Mouse (Mus musculus): ENCODE data around the gene Plxnc1. TPM values are rescaled to one million over a fixed set of nuclear protein-coding genes. Genes with fewer than 3 reads are reported as not detected.

Gene Plxnc1
- total RNA-seq, 2 experiments from 2014 or later: 58.4 to 67.3 TPM

DNA sequence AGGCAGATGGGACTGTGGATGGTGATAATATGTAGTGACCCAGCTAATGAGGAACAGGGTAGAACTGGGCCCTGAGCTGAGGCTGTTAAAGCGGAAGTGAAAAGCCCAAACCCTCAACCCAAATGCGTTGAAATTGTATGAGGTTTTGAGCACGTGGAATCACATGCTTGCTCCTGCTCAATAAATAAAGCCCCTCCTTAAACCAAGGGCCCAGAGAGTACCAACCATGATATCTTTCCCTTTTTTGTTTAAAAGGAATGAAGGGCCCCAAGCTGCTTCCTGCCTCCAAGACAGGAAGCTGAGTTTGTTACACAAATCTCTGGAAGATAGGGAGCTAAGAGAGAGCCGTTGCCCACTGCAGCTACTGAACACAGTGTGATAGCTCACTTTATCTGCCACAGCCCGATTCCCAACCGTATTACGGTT, 21.3 kb downstream of the Plxnc1 start:
- intact Hi-C loops (cut with DNase I): no loop called here

DNA sequence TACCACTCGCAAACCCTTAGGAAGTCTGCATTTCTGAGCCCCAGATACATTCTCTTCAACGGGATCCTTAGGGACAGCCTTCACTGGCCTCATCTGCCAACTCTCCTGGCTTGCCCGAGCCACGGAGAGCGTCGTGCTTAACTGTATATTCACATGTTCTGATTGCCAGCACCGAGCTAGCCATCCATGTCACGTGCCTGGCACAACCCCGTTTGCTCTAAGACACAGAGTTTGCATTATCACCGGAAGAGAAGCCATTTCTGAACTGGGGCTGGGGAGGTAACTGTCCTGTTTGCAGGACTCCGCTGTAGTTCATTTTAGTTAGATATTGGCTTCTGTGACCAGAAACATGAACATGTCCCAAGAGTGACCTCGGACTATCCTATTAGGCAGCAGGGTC, 21.8 kb downstream of the Plxnc1 start:
- no peak for DNase-seq
- intact Hi-C loops (cut with DNase I): no loop called here

More for the DNA sequence above, 21.3 kb downstream of the Plxnc1 start:
- no peak for DNase-seq

DNA sequence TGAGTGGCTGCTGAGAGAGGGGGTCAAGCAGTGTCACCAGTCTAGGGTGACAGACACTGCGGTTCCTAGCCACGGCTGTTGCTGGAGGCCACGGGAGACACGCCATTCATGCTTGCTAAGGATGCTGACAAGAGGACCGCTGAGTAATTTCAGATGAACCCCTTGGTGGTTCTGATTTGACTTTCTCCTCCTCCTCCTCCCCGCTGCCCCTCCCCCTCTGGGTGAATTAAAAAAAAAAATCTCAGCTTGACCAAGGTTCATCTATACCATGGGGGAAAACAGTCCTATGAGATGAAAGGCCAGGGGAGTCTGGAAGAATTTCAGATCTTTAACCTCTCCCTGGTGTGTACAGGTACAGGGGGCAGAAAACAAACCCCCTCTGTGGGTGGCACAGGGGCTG, 22.9 kb downstream of the Plxnc1 start:
- no peak for DNase-seq
- intact Hi-C loops (cut with DNase I): no loop called here

DNA sequence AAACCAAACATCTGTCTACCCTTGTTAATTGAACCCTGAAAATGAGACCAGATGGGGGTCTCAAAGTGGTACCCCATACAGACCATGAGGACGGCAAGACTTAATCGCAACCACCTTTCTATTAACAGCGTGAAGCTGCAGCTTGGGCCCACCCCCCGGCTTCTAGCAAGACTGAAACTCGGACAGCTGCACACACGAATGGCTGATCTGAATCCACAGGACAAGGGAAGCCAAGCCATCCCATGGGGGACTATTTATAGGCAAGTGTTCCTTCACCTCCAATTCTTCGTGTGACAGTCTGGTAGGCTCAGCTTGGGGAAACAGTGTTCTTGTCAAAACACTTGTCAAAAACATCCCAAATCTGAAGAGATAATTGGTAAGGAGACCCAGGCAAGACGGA, 24.1 kb downstream of the Plxnc1 start:
- no peak for DNase-seq
- intact Hi-C loops (cut with DNase I): no loop called here

DNA sequence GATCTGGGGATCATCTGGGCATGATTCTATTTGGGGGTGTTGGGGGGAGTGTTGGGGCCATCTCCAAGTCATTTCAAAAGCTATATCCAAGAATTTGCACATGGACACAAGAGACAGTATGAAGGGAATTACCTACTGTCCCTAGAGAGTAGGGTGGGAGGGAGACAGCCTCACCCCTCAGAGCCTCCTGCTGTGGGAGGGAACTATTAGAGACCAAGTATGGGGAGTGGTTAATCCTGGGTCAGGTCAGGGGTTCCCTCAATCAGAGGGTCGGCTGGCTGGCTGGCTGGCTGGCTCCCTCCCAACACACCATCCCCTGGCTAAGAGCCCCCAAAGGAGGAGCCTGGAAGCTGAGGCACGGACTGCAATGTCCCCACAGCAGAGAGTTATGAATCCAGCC, 24.7 kb downstream of the Plxnc1 start:
- intact Hi-C loops (cut with DNase I): no loop called here
- no peak for DNase-seq

DNA sequence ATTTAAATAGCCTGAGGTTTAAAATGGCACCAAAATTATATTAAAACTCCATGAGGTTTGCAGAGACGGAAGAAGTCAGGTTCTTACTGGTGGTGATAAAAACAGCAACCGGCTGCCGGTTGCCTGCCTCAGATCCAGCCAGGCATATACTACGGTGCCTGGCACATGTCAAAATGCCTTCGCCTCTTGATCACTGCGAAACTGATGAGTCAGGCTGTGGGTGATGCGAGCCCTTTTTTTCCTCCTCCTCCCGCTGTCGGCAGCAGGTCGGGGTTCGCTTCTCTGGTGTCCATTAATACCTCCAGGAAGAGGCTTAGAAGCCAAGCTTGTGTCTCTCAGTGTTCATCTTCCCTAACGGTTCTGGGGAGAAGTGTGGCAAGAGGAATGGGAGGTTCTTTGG, 25.1 kb downstream of the Plxnc1 start:
- no peak for DNase-seq
- intact Hi-C loops (cut with DNase I): no loop called here

DNA sequence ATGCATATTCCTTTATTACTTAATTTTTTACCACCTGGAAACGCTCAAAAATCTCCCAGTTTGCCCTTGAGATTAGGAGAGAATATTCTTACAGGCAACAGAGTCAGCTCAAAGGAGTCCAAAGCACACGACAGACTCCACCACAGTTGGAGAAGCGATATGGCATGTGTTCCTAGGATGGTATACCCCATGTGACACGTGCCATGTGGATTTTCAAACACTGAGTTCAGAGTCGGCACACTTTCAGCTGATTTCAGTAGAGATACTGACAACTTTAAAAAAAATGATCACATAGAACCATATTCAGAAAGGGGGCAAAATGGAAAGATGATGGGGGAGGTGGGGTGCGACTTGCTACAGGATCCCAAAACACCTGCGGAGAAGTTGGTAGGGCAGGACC, 26.0 kb downstream of the Plxnc1 start:
- no peak for DNase-seq

DNA sequence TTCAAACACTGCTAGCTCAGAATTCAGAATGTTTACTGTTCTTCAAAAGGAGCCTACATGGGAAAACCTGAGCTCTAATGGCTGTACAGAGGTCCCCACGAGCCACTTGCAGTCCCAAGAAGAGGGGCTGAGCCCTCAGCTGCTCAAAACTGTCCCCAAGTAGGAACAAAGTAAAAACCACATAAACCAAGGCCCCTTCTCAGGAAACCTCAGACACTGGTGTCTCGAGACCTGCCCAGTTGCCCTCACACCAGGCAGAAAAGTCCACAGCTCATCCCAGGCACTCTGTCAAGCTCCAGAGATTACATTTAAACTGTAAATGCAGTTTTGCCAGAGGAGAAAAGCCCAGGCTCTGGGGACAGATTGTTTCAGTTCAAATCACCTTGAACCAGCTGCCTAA, 26.6 kb downstream of the Plxnc1 start:
- intact Hi-C loops (cut with DNase I): no loop called here
- DNase-seq: no peak

More for the DNA sequence above, 26.0 kb downstream of the Plxnc1 start:
- intact Hi-C loops (cut with DNase I): no loop called here

DNA sequence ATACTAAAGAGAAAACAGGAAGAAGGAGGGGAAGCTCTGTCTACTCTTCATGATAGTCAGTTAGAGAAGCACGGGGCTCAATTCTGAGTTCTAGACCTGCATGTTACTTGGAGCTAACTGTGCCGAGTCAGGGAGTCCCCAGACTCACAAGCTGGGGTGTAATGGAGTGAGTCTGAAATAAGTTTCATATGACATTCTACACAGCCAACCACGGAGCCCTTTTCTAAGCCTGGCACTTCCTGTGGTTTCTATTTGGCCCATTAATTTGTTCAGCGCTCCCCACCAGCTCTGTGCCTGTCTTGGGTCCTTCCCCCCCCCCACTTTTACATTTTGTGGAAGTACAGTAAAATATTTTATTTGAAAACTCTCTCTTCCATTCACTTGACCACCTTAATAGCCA, 27.3 kb downstream of the Plxnc1 start:
- DNase-seq: no peak
- intact Hi-C loops (cut with DNase I): no loop called here

DNA sequence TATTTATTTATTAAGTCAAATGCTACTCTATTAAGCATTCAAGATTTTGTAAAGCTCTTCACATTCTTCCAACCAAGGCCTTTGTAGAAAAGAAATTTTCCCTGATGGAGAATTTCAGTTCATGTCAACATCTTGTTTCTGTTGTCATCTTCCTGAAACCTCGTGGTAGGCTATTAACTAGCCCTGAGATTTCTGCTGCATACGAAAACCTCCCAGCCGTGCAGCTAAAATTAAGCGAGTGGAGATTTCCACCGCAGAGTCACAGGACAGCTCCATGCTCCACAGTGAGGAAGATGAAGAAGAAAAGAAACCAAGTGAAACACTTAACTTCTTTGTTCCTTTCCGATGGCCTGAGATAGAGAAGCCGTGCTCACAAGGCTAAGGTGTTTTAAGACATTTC, 28.0 kb downstream of the Plxnc1 start:
- intact Hi-C loops (cut with DNase I): no loop called here
- DNase-seq: no peak

DNA sequence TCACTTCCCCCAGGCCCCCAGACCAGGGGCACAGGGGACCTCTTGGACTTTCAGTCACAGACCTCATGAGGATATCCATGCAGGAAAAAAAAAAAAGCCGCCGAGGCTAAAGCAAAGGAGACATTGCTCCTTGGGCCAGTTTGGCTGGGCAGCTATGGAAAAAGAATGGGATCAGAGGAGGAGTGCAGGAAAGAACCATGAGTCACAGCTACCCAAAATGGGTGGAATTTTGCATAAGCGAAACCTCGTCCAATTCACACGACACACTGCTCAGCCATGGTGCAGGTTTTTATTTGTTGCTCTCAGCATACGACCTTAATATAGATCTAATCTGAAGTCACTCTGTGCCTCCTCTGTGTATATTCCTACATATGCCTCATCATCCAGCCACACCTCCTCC, 28.9 kb downstream of the Plxnc1 start:
- no peak for DNase-seq
- intact Hi-C loops (cut with DNase I): no loop called here

DNA sequence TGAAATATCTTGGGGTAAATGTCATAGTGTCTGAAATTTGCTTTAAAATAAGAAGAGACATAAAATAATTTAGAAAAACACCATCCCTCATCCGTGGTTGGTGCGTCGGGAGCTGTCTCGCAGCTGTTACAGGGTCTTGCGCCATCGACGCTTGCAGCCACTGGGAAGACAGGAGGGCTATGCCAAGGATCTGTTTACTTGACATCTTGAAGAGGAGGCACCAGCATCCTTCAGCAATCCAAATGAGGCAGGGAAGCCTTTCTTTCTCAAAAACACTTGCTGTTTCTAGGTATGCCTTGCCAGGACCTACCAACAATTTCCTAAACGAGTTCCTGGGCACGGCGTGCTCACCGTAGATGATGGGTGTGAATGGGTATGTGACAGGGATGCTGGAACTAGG, 30.6 kb downstream of the Plxnc1 start:
- intact Hi-C loops (cut with DNase I): no loop called here
- no peak for DNase-seq

DNA sequence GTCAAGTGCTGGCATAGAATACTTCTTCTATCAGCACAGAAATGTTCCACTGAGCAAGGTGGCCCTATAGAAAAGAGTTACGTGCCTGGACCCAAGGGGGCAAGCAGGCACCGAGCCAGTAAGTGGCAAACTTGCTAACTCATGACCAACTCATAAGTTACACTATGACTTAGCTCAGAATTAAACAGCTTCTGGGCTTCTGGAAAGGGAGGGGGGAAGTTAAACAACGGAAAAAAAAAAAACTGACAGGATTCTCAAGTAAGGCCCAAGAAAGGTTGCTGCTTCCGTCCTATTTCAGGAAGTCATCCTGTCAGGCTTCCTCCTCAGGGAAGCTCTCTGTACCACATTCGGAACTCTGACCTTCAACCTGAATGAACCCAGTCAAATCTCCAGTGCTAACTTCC, 31.3 kb downstream of the Plxnc1 start:
- intact Hi-C loops (cut with DNase I): no loop called here
- no peak for DNase-seq

DNA sequence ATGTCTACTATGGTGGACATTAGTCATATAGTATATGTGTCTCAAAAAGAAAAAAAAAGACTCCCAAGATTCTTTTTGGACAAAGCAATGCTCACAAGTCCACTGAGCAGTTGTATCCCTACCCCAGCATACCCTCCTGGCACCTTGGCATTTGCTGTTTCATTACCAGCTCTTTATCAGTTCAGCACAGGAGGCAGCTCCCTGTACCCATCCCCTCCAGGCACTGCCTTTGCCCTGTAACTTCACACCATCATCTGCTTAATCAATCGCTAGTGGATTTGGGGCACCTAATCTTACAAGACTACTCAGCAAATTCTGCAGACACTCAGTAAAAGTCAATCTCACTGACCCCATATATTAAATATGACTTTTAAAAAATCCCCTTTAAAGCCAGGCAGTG, 32.1 kb downstream of the Plxnc1 start:
- intact Hi-C loops (cut with DNase I): no loop called here
- DNase-seq: no peak

DNA sequence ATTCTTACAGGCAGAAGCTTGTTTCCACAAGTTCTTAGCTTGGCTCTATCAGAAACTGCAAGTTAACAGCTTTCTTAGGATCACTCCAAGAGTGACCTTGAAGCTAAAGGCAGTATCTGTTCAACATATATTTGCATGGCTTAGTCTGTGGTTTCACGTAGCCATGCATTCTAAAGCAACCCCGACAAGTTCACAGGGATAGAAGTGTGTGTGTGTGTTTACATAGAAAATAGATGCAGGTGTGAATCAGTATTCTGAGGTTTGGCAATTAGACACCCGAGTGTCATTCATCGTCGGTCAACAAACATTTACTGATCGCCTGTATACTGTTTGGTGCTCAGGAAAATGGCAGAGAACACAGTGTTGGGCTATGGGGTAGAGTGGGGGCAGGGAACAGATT, 33.5 kb downstream of the Plxnc1 start:
- intact Hi-C loops (cut with DNase I): no loop called here
- DNase-seq: no peak

DNA sequence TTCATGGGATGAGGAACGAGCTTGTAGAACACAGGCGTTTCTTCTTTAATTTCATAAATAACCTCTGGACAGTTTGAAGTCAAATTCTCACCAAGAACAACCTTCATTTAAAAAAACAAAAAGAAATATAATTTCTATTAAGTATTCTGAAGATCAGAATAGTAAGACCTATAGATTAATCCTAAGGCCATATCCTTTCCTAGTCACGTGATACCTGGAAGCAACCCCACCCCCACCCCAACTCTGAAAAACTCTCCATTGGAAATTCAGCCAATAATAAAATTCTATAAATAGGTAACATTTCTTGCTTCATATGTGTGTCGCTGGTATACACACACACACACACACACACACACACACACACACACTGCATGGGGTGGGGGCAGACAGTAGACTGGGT, 34.1 kb downstream of the Plxnc1 start:
- DNase-seq: no peak
- intact Hi-C loops (cut with DNase I): no loop called here

DNA sequence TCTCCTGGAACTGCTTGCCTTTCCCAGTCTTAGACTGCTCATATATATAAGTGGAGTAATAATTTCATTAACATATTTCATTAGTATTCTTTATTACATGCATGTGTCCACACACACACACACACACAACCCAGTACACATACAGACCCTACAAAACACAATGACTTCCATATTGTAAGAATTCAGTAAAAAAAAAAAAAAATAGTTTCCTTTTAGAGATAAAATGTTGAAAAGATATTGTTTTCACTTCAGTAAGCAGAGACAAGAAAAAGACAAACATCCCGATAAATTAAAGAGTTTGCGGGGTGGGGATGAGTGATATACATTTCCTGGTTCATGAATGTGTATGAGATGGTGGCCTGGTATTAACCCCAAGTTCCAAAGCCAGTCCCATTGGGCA, 34.8 kb downstream of the Plxnc1 start:
- no peak for DNase-seq
- intact Hi-C loops (cut with DNase I): no loop called here

DNA sequence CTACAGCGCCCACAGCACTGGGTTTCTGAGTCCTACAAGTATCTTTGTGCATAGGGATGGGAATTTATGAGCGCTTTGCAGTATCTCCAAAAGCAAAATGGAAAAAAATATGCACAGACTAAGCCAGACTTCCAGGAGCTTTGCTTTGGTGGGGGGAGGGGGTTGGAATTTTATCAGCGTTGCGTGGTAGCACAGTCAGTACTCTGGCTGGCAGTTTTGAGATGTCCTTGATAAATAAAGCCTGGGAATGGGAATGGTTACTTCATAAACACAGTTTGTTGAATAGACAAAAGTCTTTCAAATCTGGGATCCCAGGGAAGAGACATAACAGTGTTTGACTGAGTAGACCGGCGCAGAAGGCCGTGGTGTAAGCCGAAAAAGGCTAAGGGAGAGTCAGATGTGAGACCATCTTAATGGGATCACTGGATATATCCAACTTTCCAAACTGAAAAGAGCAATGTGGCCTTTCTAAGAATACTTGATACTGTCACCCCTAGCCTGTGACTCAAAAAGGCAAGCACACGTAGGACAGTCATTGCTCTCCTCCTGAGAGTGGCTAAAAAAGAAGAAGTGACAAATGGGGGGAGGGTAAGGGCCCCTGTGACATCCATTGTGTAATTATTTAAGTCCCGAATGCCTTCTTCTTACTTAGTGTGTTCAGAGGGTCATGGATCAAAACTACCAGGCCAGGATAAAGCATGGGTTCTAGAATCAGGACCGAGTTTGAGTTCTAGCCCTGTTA, 35.5 kb downstream of the Plxnc1 start:
- intact Hi-C loops (cut with DNase I): no loop called here

DNA sequence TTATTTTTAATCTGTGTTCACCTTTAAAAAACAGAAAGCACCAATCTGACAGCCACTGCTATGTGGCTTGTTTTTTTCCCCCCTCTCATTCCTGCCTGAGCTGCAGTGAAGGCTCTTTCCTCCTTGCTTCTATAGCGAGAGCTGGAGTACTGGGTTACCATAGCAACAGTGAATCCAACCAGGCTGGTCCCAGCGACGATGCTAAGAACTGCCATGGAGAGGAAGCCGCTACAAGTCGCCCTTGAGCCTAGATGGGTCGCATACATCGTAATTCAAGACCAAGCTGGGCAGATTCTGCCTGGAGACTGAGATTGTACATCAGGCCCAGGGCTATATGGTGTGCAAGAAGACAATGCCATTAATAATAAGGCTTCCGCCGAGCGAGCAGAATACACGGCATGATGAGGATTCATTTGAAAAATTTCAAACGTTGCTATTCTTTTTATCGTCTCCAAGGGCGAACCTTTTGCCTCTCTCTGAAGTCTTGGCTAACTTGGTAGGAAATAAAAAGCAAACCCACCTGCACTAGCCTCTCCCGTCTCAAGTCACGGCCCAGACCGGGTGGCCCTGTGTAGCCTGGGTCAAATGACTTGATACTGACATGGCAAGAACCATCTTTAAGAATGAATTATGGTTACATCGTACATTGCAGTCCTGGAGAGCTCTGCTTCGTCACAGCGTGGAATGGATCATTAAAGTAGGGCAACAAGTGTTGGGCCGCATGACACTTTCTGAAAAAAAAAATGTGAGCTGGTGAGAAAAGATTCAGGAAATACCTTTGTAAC, 38.8 kb downstream of the Plxnc1 start:
- peak; percentile 71 for DNase-seq
- intact Hi-C loops (cut with DNase I): no loop called here

More for the DNA sequence above, 35.5 kb downstream of the Plxnc1 start:
- no peak for DNase-seq

DNA sequence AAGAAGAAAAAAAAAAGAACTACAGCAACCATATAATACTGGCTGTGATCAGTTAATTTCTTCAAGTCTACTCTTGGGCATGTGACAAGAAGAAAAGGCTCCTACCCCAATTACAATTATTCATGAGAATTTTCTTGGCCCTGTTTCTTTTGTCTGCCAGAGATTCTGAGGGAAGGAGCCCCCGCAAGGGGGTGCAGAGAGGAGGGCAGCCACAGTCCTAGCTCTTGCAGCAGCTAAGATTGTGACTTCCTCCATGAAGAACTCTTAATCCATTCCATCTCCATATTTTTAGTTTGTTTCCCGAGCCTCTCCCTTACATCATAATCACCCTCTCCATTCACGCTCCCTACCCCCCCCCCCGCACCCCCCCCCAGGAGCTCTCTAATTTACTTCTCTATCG, 39.4 kb downstream of the Plxnc1 start:
- intact Hi-C loops (cut with DNase I): no loop called here
- no peak for DNase-seq

DNA sequence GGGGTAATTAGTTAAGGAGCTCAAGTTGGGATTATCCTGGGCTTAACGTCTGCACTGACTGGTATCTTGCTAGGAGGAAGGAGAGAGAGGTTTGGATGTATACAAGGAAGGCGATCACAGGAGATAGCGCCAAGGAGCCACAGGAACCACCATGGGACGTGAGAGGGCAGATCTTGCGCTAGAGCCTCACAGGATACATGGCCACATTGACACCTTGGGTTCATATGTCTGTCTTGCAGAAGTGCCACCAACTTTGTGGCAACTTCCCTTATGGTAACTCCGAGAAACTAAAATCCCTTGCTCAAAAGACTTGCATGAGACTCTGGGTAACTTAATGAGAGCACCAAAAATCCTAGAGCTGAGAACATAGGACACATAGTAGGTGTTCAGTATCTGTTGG, 47.7 kb downstream of the Plxnc1 start:
- intact Hi-C loops (cut with DNase I): no loop called here
- no peak for DNase-seq

DNA sequence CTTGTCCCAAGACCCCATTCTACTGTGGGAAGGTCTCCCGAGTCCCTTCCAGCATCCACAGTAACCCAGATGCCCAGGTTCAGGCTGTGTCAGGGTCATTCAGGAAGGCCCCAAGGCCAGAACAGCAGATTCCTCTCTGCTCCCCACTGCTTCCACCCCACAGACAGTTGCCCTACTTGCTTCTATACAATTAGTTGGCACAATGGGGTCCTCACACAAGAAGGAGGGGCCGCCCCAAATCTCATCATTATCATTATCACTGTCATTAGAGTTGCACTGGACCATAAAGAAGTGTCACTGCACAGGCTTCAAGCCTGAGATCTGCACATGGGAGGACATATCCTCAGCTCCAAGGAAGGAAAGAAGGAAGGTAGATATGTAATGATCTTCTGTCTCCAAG, 48.3 kb downstream of the Plxnc1 start:
- DNase-seq: no peak
- intact Hi-C loops (cut with DNase I): no loop called here
